Comparison of ENCODE assay signal across 13 mouse cellular contexts in the genomic region with DNA sequence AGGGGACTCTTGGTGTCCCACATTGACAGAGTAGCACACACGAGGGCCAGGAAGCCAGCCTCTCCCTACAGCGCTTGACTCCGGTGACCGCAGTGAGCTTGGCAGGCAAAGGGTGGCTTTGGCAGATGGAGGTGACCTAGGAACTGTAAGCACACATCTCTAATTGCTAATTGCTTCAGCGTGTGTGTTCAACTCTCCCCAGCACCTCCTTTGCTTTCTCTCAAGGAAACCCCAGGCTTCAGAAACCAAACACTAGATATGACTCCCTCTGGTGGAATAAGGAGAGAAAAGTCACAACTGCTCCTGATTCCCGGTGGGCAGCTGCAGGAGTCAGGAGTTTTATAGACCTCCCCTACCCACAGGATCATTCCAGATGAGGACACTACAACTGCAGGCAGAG.
A peak's percentile ranks its signal among the peaks of the same experiment; 100 is the strongest.
DNase-seq lines count a peak whose midpoint lies in the region; ATAC-seq and TF ChIP-seq lines count a peak whose summit lies in the region.
"Had no signal": no experiment of that assay in that cellular context is flagged by ENCODE, and none has a peak within 500 bp of the region (broad histone marks: within the 10 kb centered on the region; RNA-seq: fewer than 3 reads in every experiment).

No protein-coding gene starts in this region.

- H3K27me3 ChIP-seq in intestine, embryonic 16.5 days (replicated peaks; ENCODE audit: control insufficient read depth, insufficient read depth, low read length): no peaks in the 10 kb centered on the region
- H3K27me3 ChIP-seq in neural tube, embryonic 15.5 days (replicated peaks): no peaks in the 10 kb centered on the region
- H3K27me3 ChIP-seq: lung, embryonic 15.5 days had no signal

- no peak overlapping the region for H3K9ac ChIP-seq in intestine, embryonic 16.5 days (ENCODE audit: low read depth, low read length)
- H3K9ac ChIP-seq in neural tube, embryonic 15.5 days (replicated peaks): no peak overlapping the region
- H3K9ac ChIP-seq: lung, embryonic 15.5 days had no signal

- TF ChIP-seq CTCF in cortical plate, adult 2 months (IDR thresholded peaks at IDR 0.05; ENCODE audit: extremely low read depth, insufficient read depth, low read length): peak; percentile 37; the same call in 1 of the 2 replicates

- H3K4me2 ChIP-seq in intestine, embryonic 16.5 days (ENCODE audit: low read depth, low read length): no peak overlapping the region
- H3K4me2 ChIP-seq in neural tube, embryonic 15.5 days: no peak overlapping the region
- H3K4me2 ChIP-seq: lung, embryonic 15.5 days had no signal

- 46% methylated on average over 6 of the region's 6 CpGs for WGBS in intestine, embryonic 16.5 days
- 37% methylated on average over 6 of the region's 6 CpGs for WGBS in neural tube, embryonic 15.5 days

- no peak overlapping the region for H3K27ac ChIP-seq in cortical plate, adult 2 months (ENCODE audit: insufficient read depth, low read length)
- no peak overlapping the region for H3K27ac ChIP-seq in intestine, embryonic 16.5 days (ENCODE audit: low read length)
- H3K27ac ChIP-seq in neural tube, embryonic 15.5 days (replicated peaks): no peak overlapping the region
- H3K27ac ChIP-seq: lung, embryonic 15.5 days had no signal

- peak; percentile 39 for DNase-seq in gastrocnemius, adult 18-20 months (ENCODE audit: low spot score)
- no peak for DNase-seq in gastrocnemius, postnatal 36 days
- peak; percentile 21 for DNase-seq in lung, postnatal 10 days
- DNase-seq in lung, postnatal 25 days (ENCODE audit: low spot score): no peak
- peak; percentile 63 for DNase-seq in retina, embryonic 14.5 days (ENCODE audit: low spot score)
- DNase-seq: heart, postnatal 4 days; spleen, adult 18-20 months; thymus, postnatal 25 days had no signal

- no peaks in the 10 kb centered on the region for H3K36me3 ChIP-seq in intestine, embryonic 16.5 days (ENCODE audit: control insufficient read depth, insufficient read depth, low read length)
- H3K36me3 ChIP-seq in neural tube, embryonic 15.5 days: no peaks in the 10 kb centered on the region
- H3K36me3 ChIP-seq: G1E; lung, embryonic 15.5 days had no signal

- H3K9me3 ChIP-seq in intestine, embryonic 16.5 days (ENCODE audit: control insufficient read depth, low read length): no peaks in the 10 kb centered on the region
- no peaks in the 10 kb centered on the region for H3K9me3 ChIP-seq in neural tube, embryonic 15.5 days (replicated peaks)
- H3K9me3 ChIP-seq: G1E; lung, embryonic 15.5 days had no signal

- no peaks in the 10 kb centered on the region for H3K4me1 ChIP-seq in cortical plate, adult 2 months (ENCODE audit: control insufficient read depth, insufficient read depth, low read length)
- H3K4me1 ChIP-seq in intestine, embryonic 16.5 days (ENCODE audit: control insufficient read depth, insufficient read depth, low read length): 0 out of 2 replicates have a peak, but pooled peaks cover 3% of the 10 kb centered on the region
- peaks cover 25% of the 10 kb centered on the region for H3K4me1 ChIP-seq in neural tube, embryonic 15.5 days

- no peak for ATAC-seq in intestine, embryonic 16.5 days
- ATAC-seq in neural tube, embryonic 15.5 days (ENCODE audit: low FRiP score): no peak

- TF ChIP-seq POLR2A in cortical plate, adult 2 months (IDR thresholded peaks at IDR 0.05; ENCODE audit: extremely low read depth, insufficient read depth, low read length): no peak

- intact Hi-C loops in gastrocnemius, postnatal 36 days (cut with DNase I): no loop called here

- no peak overlapping the region for H3K4me3 ChIP-seq in cortical plate, adult 2 months (ENCODE audit: insufficient read depth, low read length)
- H3K4me3 ChIP-seq in intestine, embryonic 16.5 days (ENCODE audit: low read length): no peak overlapping the region
- no peak overlapping the region for H3K4me3 ChIP-seq in neural tube, embryonic 15.5 days (replicated peaks)
- H3K4me3 ChIP-seq: lung, embryonic 15.5 days had no signal

Comparison
In these comparisons a context has a peak if more than half of its experiments do, and no peak if none do; other contexts are left out.
1. DNase-seq: peak in gastrocnemius, adult 18-20 months (single experiment), lung, postnatal 10 days (single experiment) and retina, embryonic 14.5 days (single experiment); none in gastrocnemius, postnatal 36 days (0 of 2) and lung, postnatal 25 days (single experiment).